Mouse (Mus musculus) heart, embryonic 16.5 days (tissue): Measurements from ENCODE around the gene Mex3b. TPM values are rescaled to one million over a fixed set of nuclear protein-coding genes. Genes with fewer than 3 reads are reported as not detected.

Source experiments
- ATAC-seq: fragments of 200-750 bp; cut with Nextera tagmentation; replicated peaks from 2 replicates; pipeline ENCODE4 v1.8.0; 2017; ENCODE audit warnings: moderate number of reproducible peaks; ENCODE audit not compliant: insufficient read depth, low FRiP score; ENCODE audit errors: extremely low read depth
- H3K27ac ChIP-seq: fragments of 300-500 bp; sonication (generic); 2 replicates; pipeline ENCODE4 v1.5.1; 2014; ENCODE audit warnings: mild to moderate bottlenecking, low read length, control low read depth, moderate library complexity
- H3K27me3 ChIP-seq: fragments of 300-500 bp; sonication (generic); 2 replicates; pipeline ENCODE4 v1.6.1; 2014; ENCODE audit warnings: low read length, mixed read lengths; ENCODE audit not compliant: control insufficient read depth, insufficient read depth
- H3K36me3 ChIP-seq: fragments of 300-500 bp; sonication (generic); 2 replicates; pipeline ENCODE4 v1.6.1; 2014; ENCODE audit not compliant: control insufficient read depth, insufficient read depth
- H3K4me1 ChIP-seq: fragments of 300-500 bp; sonication (generic); 2 replicates; pipeline ENCODE4 v1.6.1; 2014; ENCODE audit warnings: low read length, mixed read lengths; ENCODE audit not compliant: control insufficient read depth, insufficient read depth
- H3K4me2 ChIP-seq: fragments of 300-500 bp; sonication (generic); 2 replicates; pipeline ENCODE4 v1.6.1; 2014; ENCODE audit warnings: low read depth, mild to moderate bottlenecking, control low read depth, low read length
- H3K4me3 ChIP-seq: fragments of 300-500 bp; sonication (generic); 2 replicates; pipeline ENCODE4 v1.5.1; 2014; ENCODE audit warnings: mild to moderate bottlenecking, control low read depth, low read length
- H3K9ac ChIP-seq: fragments of 300-500 bp; sonication (generic); 2 replicates; pipeline ENCODE4 v1.6.1; 2014; ENCODE audit warnings: low read length, control low read depth
- H3K9me3 ChIP-seq: fragments of 300-500 bp; sonication (generic); replicated peaks from 2 replicates; pipeline ENCODE4 v1.6.1; 2016; ENCODE audit warnings: low read length; ENCODE audit not compliant: control insufficient read depth
- WGBS: fragments of 180-500 bp; shearing (Covaris S2); extraction: QIAGEN DNeasy Blood & Tissue Kit; methylation state at CpG from one replicate; pipeline ENCODE4 v1.1.7; 2014; 5-methylcytosine and 5-hydroxymethylcytosine counted together
- polyA plus RNA-seq: library from polyadenylated mRNA; unstranded; fragments of >200 nt; fragmentation: Nextera tagmentation; extraction: Ambion mirVana; gene quantifications from 2 replicates; pipeline ENCODE4 v1.2.1, GENCODE M21; 2015

The Mex3b gene
- polyA plus RNA-seq, 1 experiment from 2014 or later, result 5.2 TPM

- 76% methylated on average over 3 of the region's 3 CpGs for WGBS
- H3K27me3 ChIP-seq, result no peaks in the 10 kb centered on the region
- no peak for ATAC-seq
- H3K9me3 ChIP-seq, result no peaks in the 10 kb centered on the region; the same call in 1 of the 2 replicates
- H3K4me1 ChIP-seq, result peaks cover 8% of the 10 kb centered on the region
- no peak overlapping the region for H3K27ac ChIP-seq
- no peak overlapping the region for H3K4me3 ChIP-seq
- H3K36me3 ChIP-seq, result no peaks in the 10 kb centered on the region
- H3K9ac ChIP-seq, result no peak overlapping the region
- H3K4me2 ChIP-seq, result no peak overlapping the region
These were observed 35.9 kb downstream of the Mex3b start for GRCm38 (mm10) chr7:82903006-82903405.

- WGBS, result 29% methylated on average over 3 of the region's 3 CpGs
- Histone ChIP-seq H3K9ac (no peak overlapping the region), H3K27ac (peak overlapping the region; percentile 17; the same call in 1 of the 2 replicates), H3K4me1 (peaks cover 8% of the 10 kb centered on the region), H3K36me3 (no peaks in the 10 kb centered on the region), H3K4me2 (no peak overlapping the region), H3K9me3 (no peaks in the 10 kb centered on the region; the same call in 1 of the 2 replicates), H3K27me3 (no peaks in the 10 kb centered on the region), H3K4me3 (no peak overlapping the region)
- peak; percentile 77 for ATAC-seq
These were observed 38.4 kb downstream of the Mex3b start for GRCm38 (mm10) chr7:82905527-82905926.

GRCm38 (mm10) chr7:82907081-82907480 lies 39.9 kb downstream of the Mex3b start:
- no peaks in the 10 kb centered on the region for H3K27me3 ChIP-seq
- no peak overlapping the region for H3K9ac ChIP-seq
- no peaks in the 10 kb centered on the region; the same call in 1 of the 2 replicates for H3K9me3 ChIP-seq
- no peaks in the 10 kb centered on the region for H3K36me3 ChIP-seq
- H3K4me2 ChIP-seq, result no peak overlapping the region
- WGBS, result 53% methylated on average over 1 of the region's 1 CpGs
- no peak overlapping the region for H3K4me3 ChIP-seq
- H3K4me1 ChIP-seq, result peaks cover 8% of the 10 kb centered on the region
- H3K27ac ChIP-seq, result no peak overlapping the region; the same call in 1 of the 2 replicates
- ATAC-seq, result no peak

GRCm38 (mm10) chr7:82910536-82911384 lies 43.6 kb downstream of the Mex3b start:
- H3K9ac ChIP-seq, result no peak overlapping the region
- ATAC-seq, result no peak
- peak overlapping the region; percentile 18; the same call in 1 of the 2 replicates for H3K4me2 ChIP-seq
- no peaks in the 10 kb centered on the region; the same call in 1 of the 2 replicates for H3K9me3 ChIP-seq
- WGBS, result 60% methylated on average over 10 of the region's 10 CpGs
- H3K27me3 ChIP-seq, result no peaks in the 10 kb centered on the region
- no peak overlapping the region for H3K27ac ChIP-seq
- H3K36me3 ChIP-seq, result no peaks in the 10 kb centered on the region
- peaks cover 3% of the 10 kb centered on the region for H3K4me1 ChIP-seq
- H3K4me3 ChIP-seq, result no peak overlapping the region

GRCm38 (mm10) chr7:82911501-82911900 lies 44.4 kb downstream of the Mex3b start:
- no peaks in the 10 kb centered on the region for H3K36me3 ChIP-seq
- no peak overlapping the region for H3K4me2 ChIP-seq
- no peaks in the 10 kb centered on the region; the same call in 1 of the 2 replicates for H3K9me3 ChIP-seq
- H3K4me1 ChIP-seq, result peaks cover 3% of the 10 kb centered on the region; the same call in 1 of the 2 replicates
- no peak for ATAC-seq
- 80% methylated on average over 10 of the region's 10 CpGs for WGBS
- no peak overlapping the region for H3K27ac ChIP-seq
- H3K4me3 ChIP-seq, result no peak overlapping the region
- no peaks in the 10 kb centered on the region for H3K27me3 ChIP-seq
- H3K9ac ChIP-seq, result no peak overlapping the region

GRCm38 (mm10) chr7:82914297-82914696 lies 47.2 kb downstream of the Mex3b start:
- 62% methylated on average over 4 of the region's 4 CpGs for WGBS
- Histone ChIP-seq H3K27ac (no peak overlapping the region), H3K4me3 (no peak overlapping the region), H3K4me2 (no peak overlapping the region), H3K27me3 (no peaks in the 10 kb centered on the region), H3K9me3 (no peaks in the 10 kb centered on the region), H3K4me1 (no peaks in the 10 kb centered on the region), H3K9ac (no peak overlapping the region), H3K36me3 (no peaks in the 10 kb centered on the region)
- no peak for ATAC-seq

Other genes with a start within 250 kb of the Mex3b start
- 6.6 and 8.7 TPM in 2 replicates for gene Saxo2, start 218.8 kb upstream of the Mex3b start, polyA plus RNA-seq
- 15.0 and 17.4 TPM in 2 replicates for gene Efl1, start 218.7 kb upstream of the Mex3b start, polyA plus RNA-seq